Mouse (Mus musculus): ENCODE measurements around the gene Spsb1. TPM values are rescaled to one million over a fixed set of nuclear protein-coding genes. Genes with fewer than 3 reads are reported as not detected.

Gene Spsb1
- polyA plus RNA-seq, 1 experiment: not detected

- 89% methylated on average over 10 of the region's 10 CpGs for WGBS
- Histone ChIP-seq H3K4me1 (ENCODE audit: control insufficient read depth, insufficient read depth, low read length) (peaks cover 13% of the 10 kb centered on the region), H3K4me3 (ENCODE audit: insufficient read depth, low read depth, low read length) (no peak overlapping the region), H3K27ac (ENCODE audit: insufficient read depth, low read depth, low read length) (no peak overlapping the region)
- TF ChIP-seq CTCF (IDR thresholded peaks at IDR 0.05; ENCODE audit: insufficient read depth, low read depth, low read length) (no peak), POLR2A (IDR thresholded peaks at IDR 0.05; ENCODE audit: insufficient read depth, low read depth, low read length) (no peak)
Measured at GRCm38 (mm10) chr4:149997999-149998398, 43.2 kb upstream of the Spsb1 start.

GRCm38 (mm10) chr4:149996440-149996839 lies 41.6 kb upstream of the Spsb1 start:
- TF ChIP-seq CTCF (IDR thresholded peaks at IDR 0.05; ENCODE audit: insufficient read depth, low read depth, low read length): no peak
- TF ChIP-seq POLR2A (IDR thresholded peaks at IDR 0.05; ENCODE audit: insufficient read depth, low read depth, low read length): no peak
- 85% methylated on average over 7 of the region's 7 CpGs for WGBS

GRCm38 (mm10) chr4:149995911-149996310 lies 41.1 kb upstream of the Spsb1 start:
- no peak overlapping the region for H3K4me3 ChIP-seq (ENCODE audit: insufficient read depth, low read depth, low read length)
- TF ChIP-seq CTCF (IDR thresholded peaks at IDR 0.05; ENCODE audit: insufficient read depth, low read depth, low read length) (no peak), POLR2A (IDR thresholded peaks at IDR 0.05; ENCODE audit: insufficient read depth, low read depth, low read length) (no peak)
- H3K4me1 ChIP-seq (ENCODE audit: control insufficient read depth, insufficient read depth, low read length): peaks cover 14% of the 10 kb centered on the region
- H3K27ac ChIP-seq (ENCODE audit: insufficient read depth, low read depth, low read length): no peak overlapping the region
- 94% methylated on average over 7 of the region's 7 CpGs for WGBS

More at GRCm38 (mm10) chr4:149996440-149996839, 41.6 kb upstream of the Spsb1 start:
- Histone ChIP-seq H3K27ac (ENCODE audit: insufficient read depth, low read depth, low read length) (no peak overlapping the region), H3K4me1 (ENCODE audit: control insufficient read depth, insufficient read depth, low read length) (peaks cover 10% of the 10 kb centered on the region; the same call in 1 of the 2 replicates), H3K4me3 (ENCODE audit: insufficient read depth, low read depth, low read length) (no peak overlapping the region)

- TF ChIP-seq CTCF (IDR thresholded peaks at IDR 0.05; ENCODE audit: insufficient read depth, low read depth, low read length) (no peak), POLR2A (IDR thresholded peaks at IDR 0.05; ENCODE audit: insufficient read depth, low read depth, low read length) (no peak)
- no peak overlapping the region for H3K27ac ChIP-seq (ENCODE audit: insufficient read depth, low read depth, low read length)
- H3K4me3 ChIP-seq (ENCODE audit: insufficient read depth, low read depth, low read length): no peak overlapping the region
- WGBS: 92% methylated on average over 10 of the region's 10 CpGs
- peaks cover 19% of the 10 kb centered on the region for H3K4me1 ChIP-seq (ENCODE audit: control insufficient read depth, insufficient read depth, low read length)
Measured at GRCm38 (mm10) chr4:149994218-149994617, 39.4 kb upstream of the Spsb1 start.

- Histone ChIP-seq H3K27ac (ENCODE audit: insufficient read depth, low read depth, low read length) (no peak overlapping the region), H3K4me3 (ENCODE audit: insufficient read depth, low read depth, low read length) (no peak overlapping the region), H3K4me1 (ENCODE audit: control insufficient read depth, insufficient read depth, low read length) (peaks cover 18% of the 10 kb centered on the region)
- 97% methylated on average over 8 of the region's 8 CpGs for WGBS
- no peak for TF ChIP-seq CTCF (IDR thresholded peaks at IDR 0.05; ENCODE audit: insufficient read depth, low read depth, low read length)
- TF ChIP-seq POLR2A (IDR thresholded peaks at IDR 0.05; ENCODE audit: insufficient read depth, low read depth, low read length): no peak
Measured at GRCm38 (mm10) chr4:149992670-149993032, 37.8 kb upstream of the Spsb1 start.

GRCm38 (mm10) chr4:149991755-149992669 lies 37.2 kb upstream of the Spsb1 start:
- TF ChIP-seq POLR2A (IDR thresholded peaks at IDR 0.05; ENCODE audit: insufficient read depth, low read depth, low read length) (no peak), CTCF (IDR thresholded peaks at IDR 0.05; ENCODE audit: insufficient read depth, low read depth, low read length) (no peak)
- 92% methylated on average over 13 of the region's 13 CpGs for WGBS
- H3K4me1 ChIP-seq (ENCODE audit: control insufficient read depth, insufficient read depth, low read length): peaks cover 18% of the 10 kb centered on the region
- H3K4me3 ChIP-seq (ENCODE audit: insufficient read depth, low read depth, low read length): no peak overlapping the region
- no peak overlapping the region for H3K27ac ChIP-seq (ENCODE audit: insufficient read depth, low read depth, low read length)

GRCm38 (mm10) chr4:149990954-149991633 lies 36.3 kb upstream of the Spsb1 start:
- 56% methylated on average over 9 of the region's 9 CpGs for WGBS
- H3K27ac ChIP-seq (ENCODE audit: insufficient read depth, low read depth, low read length): no peak overlapping the region
- TF ChIP-seq POLR2A (IDR thresholded peaks at IDR 0.05; ENCODE audit: insufficient read depth, low read depth, low read length) (no peak), CTCF (IDR thresholded peaks at IDR 0.05; ENCODE audit: insufficient read depth, low read depth, low read length) (no peak)
- no peak overlapping the region for H3K4me3 ChIP-seq (ENCODE audit: insufficient read depth, low read depth, low read length)
- peaks cover 18% of the 10 kb centered on the region for H3K4me1 ChIP-seq (ENCODE audit: control insufficient read depth, insufficient read depth, low read length)

GRCm38 (mm10) chr4:149990212-149990953 lies 35.5 kb upstream of the Spsb1 start:
- Histone ChIP-seq H3K4me3 (ENCODE audit: insufficient read depth, low read depth, low read length) (no peak overlapping the region), H3K4me1 (ENCODE audit: control insufficient read depth, insufficient read depth, low read length) (peaks cover 18% of the 10 kb centered on the region), H3K27ac (ENCODE audit: insufficient read depth, low read depth, low read length) (no peak overlapping the region)
- TF ChIP-seq POLR2A (IDR thresholded peaks at IDR 0.05; ENCODE audit: insufficient read depth, low read depth, low read length) (no peak), CTCF (IDR thresholded peaks at IDR 0.05; ENCODE audit: insufficient read depth, low read depth, low read length) (no peak)
- 47% methylated on average over 8 of the region's 8 CpGs for WGBS
